Mouse (Mus musculus) limb, embryonic 15.5 days (tissue): Measurements from ENCODE around the gene Gsto2. TPM values are rescaled to one million over a fixed set of nuclear protein-coding genes. Genes with fewer than 3 reads are reported as not detected.

Source experiments
- ATAC-seq: fragments of 200-750 bp; cut with Nextera tagmentation; 2 replicates; pipeline ENCODE4 v1.8.0; 2017; ENCODE audit warnings: low read depth, moderate TSS enrichment; ENCODE audit not compliant: insufficient number of reproducible peaks, low FRiP score, low TSS enrichment
- H3K27ac ChIP-seq: fragments of 300-500 bp; sonication (generic); 2 replicates; pipeline ENCODE4 v1.5.1; 2015; ENCODE audit warnings: moderate library complexity, mild to moderate bottlenecking, inconsistent platforms
- H3K27me3 ChIP-seq: fragments of 300-500 bp; sonication (generic); 2 replicates; pipeline ENCODE4 v1.6.1; 2015; ENCODE audit warnings: inconsistent platforms
- H3K36me3 ChIP-seq: fragments of 300-500 bp; sonication (generic); 2 replicates; pipeline ENCODE4 v1.6.1; 2015; ENCODE audit warnings: inconsistent platforms
- H3K4me1 ChIP-seq: fragments of 300-500 bp; sonication (generic); 2 replicates; pipeline ENCODE4 v1.6.1; 2015; ENCODE audit warnings: inconsistent platforms
- H3K4me2 ChIP-seq: fragments of 300-500 bp; sonication (generic); 2 replicates; pipeline ENCODE4 v1.6.1; 2015; ENCODE audit warnings: mild to moderate bottlenecking, inconsistent platforms
- H3K4me3 ChIP-seq: fragments of 300-500 bp; sonication (generic); 2 replicates; pipeline ENCODE4 v1.5.1; 2015; ENCODE audit warnings: mild to moderate bottlenecking, inconsistent platforms
- H3K9ac ChIP-seq: fragments of 300-500 bp; sonication (generic); 2 replicates; pipeline ENCODE4 v1.6.1; 2015; ENCODE audit warnings: inconsistent platforms
- H3K9me3 ChIP-seq: fragments of 300-500 bp; sonication (generic); 2 replicates; pipeline ENCODE4 v1.6.1; 2016; ENCODE audit warnings: inconsistent platforms
- WGBS: fragments of 180-500 bp; shearing (Covaris S2); methylation state at CpG from one replicate; pipeline ENCODE4 v1.1.7; 2015; 5-methylcytosine and 5-hydroxymethylcytosine counted together
- polyA plus RNA-seq: library from polyadenylated mRNA; unstranded; fragments of >200 nt; fragmentation: Nextera tagmentation; extraction: Ambion mirVana; gene quantifications from 2 replicates; pipeline ENCODE4 v1.2.1, GENCODE M21; 2015

The Gsto2 gene
- polyA plus RNA-seq, result 1.1 and 1.3 TPM in 2 replicates

- H3K4me1 ChIP-seq, result peaks cover 6% of the 10 kb centered on the region; the same call in 1 of the 2 replicates
- H3K36me3 ChIP-seq, result peaks cover 21% of the 10 kb centered on the region
- H3K9me3 ChIP-seq, result no peaks in the 10 kb centered on the region
- H3K9ac ChIP-seq, result peak within 1 kb of the TSS; percentile 72
- H3K27me3 ChIP-seq, result no peaks in the 10 kb centered on the region
- peak; percentile 100 for ATAC-seq
- H3K27ac ChIP-seq, result peak within 1 kb of the TSS; percentile 91
- under 1% methylated on average over 49 of the region's 49 CpGs for WGBS
- H3K4me2 ChIP-seq, result peak within 1 kb of the TSS; percentile 87
- peak within 1 kb of the TSS; percentile 75 for H3K4me3 ChIP-seq
Measured at GRCm38 (mm10) chr19:47865353-47865947, at the start of gene Gsto2. Gsto2 (plus strand) TSS chr19:47865534.

GRCm38 (mm10) chr19:47817692-47818091, 47.6 kb upstream of the Gsto2 start:
- Histone ChIP-seq H3K27me3 (peaks cover 4% of the 10 kb centered on the region; the same call in 1 of the 2 replicates), H3K9me3 (no peaks in the 10 kb centered on the region), H3K4me3 (no peak overlapping the region), H3K9ac (no peak overlapping the region), H3K4me1 (peaks cover 9% of the 10 kb centered on the region), H3K4me2 (no peak overlapping the region), H3K36me3 (no peaks in the 10 kb centered on the region), H3K27ac (no peak overlapping the region)
- ATAC-seq, result no peak
- WGBS, result 67% methylated on average over 9 of the region's 9 CpGs

DNA sequence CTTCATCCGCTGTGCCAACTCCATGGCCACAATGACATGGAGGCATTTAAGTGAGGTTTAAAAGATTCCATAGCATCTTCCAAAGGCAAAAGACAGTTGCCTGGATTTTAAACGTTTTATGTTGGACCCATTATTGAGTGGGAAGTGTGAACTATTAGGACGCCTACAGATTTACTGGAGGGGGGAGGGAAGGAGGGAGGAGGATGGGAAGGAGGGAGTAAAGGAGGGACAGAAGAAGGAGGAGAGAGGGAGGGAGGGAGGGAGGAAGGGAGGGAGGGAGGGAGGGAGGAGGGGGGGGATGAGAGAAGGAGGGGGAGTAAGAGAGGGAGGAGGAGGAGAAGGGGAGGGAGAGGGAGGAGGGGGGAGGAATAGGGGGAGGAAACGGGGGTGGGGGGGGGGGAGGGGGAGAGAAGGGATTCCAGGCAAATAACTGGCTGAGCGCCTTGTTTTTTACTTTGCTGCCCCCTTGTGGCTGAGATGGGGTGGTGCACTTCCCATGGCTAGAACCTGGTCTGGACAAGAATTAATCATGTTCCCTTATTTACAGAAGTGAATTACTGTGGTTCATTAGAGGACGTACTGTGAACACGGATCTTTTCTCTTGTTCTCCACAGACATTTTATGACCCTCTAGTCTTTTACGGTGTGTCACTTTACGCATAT, 44.4 kb upstream of the Gsto2 start:
- Histone ChIP-seq H3K4me3 (no peak overlapping the region), H3K27ac (peak overlapping the region; percentile 22; the same call in 1 of the 2 replicates), H3K9ac (no peak overlapping the region), H3K4me1 (peaks cover 9% of the 10 kb centered on the region), H3K9me3 (no peaks in the 10 kb centered on the region), H3K36me3 (no peaks in the 10 kb centered on the region), H3K4me2 (0 out of 2 replicates have a peak overlapping the region, but pooled peaks have one; percentile 1), H3K27me3 (peaks cover 6% of the 10 kb centered on the region; the same call in 1 of the 2 replicates)
- ATAC-seq, result no peak
- 19% methylated on average over 9 of the region's 9 CpGs for WGBS

- WGBS, result 48% methylated on average over 7 of the region's 7 CpGs
- H3K4me2 ChIP-seq, result 0 out of 2 replicates have a peak overlapping the region, but pooled peaks have one; percentile 1
- H3K9ac ChIP-seq, result no peak overlapping the region
- no peak overlapping the region for H3K4me3 ChIP-seq
- no peak for ATAC-seq
- no peak overlapping the region for H3K27ac ChIP-seq
- H3K36me3 ChIP-seq, result no peaks in the 10 kb centered on the region
- H3K4me1 ChIP-seq, result peaks cover 9% of the 10 kb centered on the region
- no peaks in the 10 kb centered on the region for H3K9me3 ChIP-seq
- H3K27me3 ChIP-seq, result peaks cover 6% of the 10 kb centered on the region; the same call in 1 of the 2 replicates
Measured at GRCm38 (mm10) chr19:47821494-47821872, 43.9 kb upstream of the Gsto2 start.

GRCm38 (mm10) chr19:47822143-47822796, 43.1 kb upstream of the Gsto2 start:
- Histone ChIP-seq H3K27me3 (peaks cover 6% of the 10 kb centered on the region; the same call in 1 of the 2 replicates), H3K9ac (no peak overlapping the region), H3K36me3 (no peaks in the 10 kb centered on the region), H3K4me2 (no peak overlapping the region), H3K4me3 (no peak overlapping the region), H3K4me1 (peaks cover 9% of the 10 kb centered on the region), H3K27ac (no peak overlapping the region), H3K9me3 (no peaks in the 10 kb centered on the region)
- no peak for ATAC-seq
- WGBS, result 18% methylated on average over 8 of the region's 8 CpGs

DNA sequence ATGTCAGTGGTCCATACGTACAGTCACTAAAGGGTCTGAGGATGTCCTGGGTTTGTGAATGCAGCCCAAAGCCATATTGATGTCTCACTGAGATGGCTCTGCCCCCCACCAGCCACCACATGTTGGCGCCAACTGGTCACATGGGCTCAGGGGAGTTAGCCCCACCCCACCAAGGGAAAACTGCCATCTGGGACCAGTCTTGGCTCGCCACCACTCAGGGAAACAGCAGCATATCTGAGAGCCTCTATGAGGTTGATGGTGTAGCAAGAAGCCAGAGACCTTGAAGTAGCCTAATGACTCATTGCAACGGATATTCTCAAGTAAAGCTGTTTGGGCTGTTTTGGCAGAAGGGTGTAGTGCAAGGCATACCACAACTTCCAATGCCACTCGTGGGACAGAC, 41.3 kb upstream of the Gsto2 start:
- WGBS, result 68% methylated on average over 5 of the region's 5 CpGs
- no peaks in the 10 kb centered on the region for H3K36me3 ChIP-seq
- H3K9me3 ChIP-seq, result no peaks in the 10 kb centered on the region

DNA sequence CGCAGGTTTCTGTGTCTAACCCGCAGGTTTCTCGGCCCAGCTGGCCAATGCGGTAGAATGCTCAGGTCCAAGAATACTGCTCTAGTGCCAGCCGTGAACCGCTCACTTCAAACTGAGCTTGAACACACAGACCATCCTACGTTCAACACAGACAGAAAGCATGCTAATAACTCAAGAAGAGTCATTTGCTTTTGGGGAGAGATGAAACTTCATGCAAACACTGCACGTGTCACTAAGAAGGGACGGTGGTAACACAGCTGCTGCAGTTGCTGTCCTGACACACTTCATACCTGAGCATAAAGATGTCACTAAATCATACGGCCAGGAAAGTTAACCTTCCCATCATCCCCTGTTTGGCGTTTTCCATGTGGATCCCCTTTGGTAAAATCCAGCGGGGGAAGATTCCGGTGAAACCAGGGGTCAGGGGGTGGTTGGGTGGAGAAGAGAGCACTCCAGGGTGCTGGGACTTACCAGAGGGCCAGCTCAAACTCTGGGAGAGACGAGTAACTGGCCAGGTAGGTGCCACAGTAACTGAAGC, 35.4 kb upstream of the Gsto2 start:
- H3K4me1 ChIP-seq, result no peaks in the 10 kb centered on the region
- H3K27me3 ChIP-seq, result no peaks in the 10 kb centered on the region
- H3K27ac ChIP-seq, result no peak overlapping the region
- no peaks in the 10 kb centered on the region for H3K36me3 ChIP-seq
- no peak overlapping the region for H3K4me3 ChIP-seq
- H3K4me2 ChIP-seq, result no peak overlapping the region
- no peak for ATAC-seq
- 85% methylated on average over 14 of the region's 14 CpGs for WGBS
- H3K9ac ChIP-seq, result no peak overlapping the region
- no peaks in the 10 kb centered on the region for H3K9me3 ChIP-seq

More for the DNA sequence above, 41.3 kb upstream of the Gsto2 start:
- Histone ChIP-seq H3K4me2 (no peak overlapping the region), H3K9ac (no peak overlapping the region), H3K4me3 (no peak overlapping the region), H3K27me3 (peaks cover 6% of the 10 kb centered on the region; the same call in 1 of the 2 replicates), H3K4me1 (peaks cover 9% of the 10 kb centered on the region), H3K27ac (no peak overlapping the region)
- no peak for ATAC-seq

- 92% methylated on average over 8 of the region's 8 CpGs for WGBS
- Histone ChIP-seq H3K4me3 (no peak overlapping the region), H3K4me1 (no peaks in the 10 kb centered on the region), H3K27ac (no peak overlapping the region), H3K27me3 (no peaks in the 10 kb centered on the region), H3K4me2 (no peak overlapping the region), H3K36me3 (no peaks in the 10 kb centered on the region), H3K9me3 (no peaks in the 10 kb centered on the region), H3K9ac (no peak overlapping the region)
- ATAC-seq, result no peak
Measured at GRCm38 (mm10) chr19:47831111-47831510, 34.2 kb upstream of the Gsto2 start.

DNA sequence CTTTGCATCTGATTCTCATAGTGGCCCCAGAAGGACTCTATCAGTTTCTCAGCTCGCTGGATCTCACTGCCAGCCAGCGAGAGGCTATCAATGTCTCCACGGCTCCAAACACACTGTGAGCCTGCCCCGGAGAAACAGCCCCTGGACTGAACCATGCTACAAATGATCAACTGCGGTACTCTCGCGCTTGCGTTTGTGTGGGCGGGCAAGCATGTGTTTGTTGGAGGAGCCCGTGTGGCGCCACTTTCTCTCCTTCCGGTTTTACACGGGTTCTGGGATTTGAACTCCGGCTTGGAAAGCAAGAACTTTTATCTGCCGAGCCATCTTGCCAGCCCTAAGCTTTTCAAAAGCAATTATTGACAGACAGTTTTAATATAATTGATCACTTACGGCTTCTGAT, 33.0 kb upstream of the Gsto2 start:
- 0 out of 2 replicates have a peak, but pooled peaks cover 5% of the 10 kb centered on the region for H3K27me3 ChIP-seq
- H3K36me3 ChIP-seq, result no peaks in the 10 kb centered on the region
- ATAC-seq, result no peak
- no peak overlapping the region for H3K4me3 ChIP-seq
- H3K4me1 ChIP-seq, result peaks cover 5% of the 10 kb centered on the region
- no peaks in the 10 kb centered on the region for H3K9me3 ChIP-seq
- 78% methylated on average over 16 of the region's 16 CpGs for WGBS
- no peak overlapping the region for H3K27ac ChIP-seq
- no peak overlapping the region for H3K4me2 ChIP-seq
- no peak overlapping the region for H3K9ac ChIP-seq

DNA sequence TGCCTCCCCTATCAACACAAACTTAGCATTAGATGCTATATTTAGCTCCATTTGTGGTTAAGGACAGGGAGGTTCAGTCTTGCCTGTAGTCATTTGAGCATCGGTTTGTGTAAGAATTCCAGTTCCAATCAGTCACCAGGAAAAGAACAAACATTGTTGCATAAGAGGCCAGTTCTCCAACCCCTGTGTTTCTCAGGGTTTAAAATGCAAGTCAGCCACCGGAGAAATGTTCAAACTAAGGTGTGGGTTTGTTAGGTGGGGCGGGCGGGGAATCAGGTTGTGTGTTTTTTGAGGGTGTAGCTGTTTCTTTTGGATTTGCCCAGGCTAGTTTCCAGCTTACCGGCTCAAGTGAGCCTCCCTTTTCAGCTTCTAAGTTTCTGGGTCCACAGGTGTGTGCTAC, 30.7 kb upstream of the Gsto2 start:
- Histone ChIP-seq H3K4me3 (no peak overlapping the region), H3K36me3 (no peaks in the 10 kb centered on the region), H3K27ac (no peak overlapping the region), H3K4me2 (no peak overlapping the region), H3K9me3 (no peaks in the 10 kb centered on the region), H3K27me3 (0 out of 2 replicates have a peak, but pooled peaks cover 8% of the 10 kb centered on the region), H3K4me1 (peaks cover 9% of the 10 kb centered on the region), H3K9ac (no peak overlapping the region)
- ATAC-seq, result no peak
- 80% methylated on average over 5 of the region's 5 CpGs for WGBS

- no peak overlapping the region for H3K4me2 ChIP-seq
- H3K36me3 ChIP-seq, result no peaks in the 10 kb centered on the region
- no peak overlapping the region for H3K9ac ChIP-seq
- ATAC-seq, result no peak
- H3K27me3 ChIP-seq, result 0 out of 2 replicates have a peak, but pooled peaks cover 8% of the 10 kb centered on the region
- H3K4me3 ChIP-seq, result no peak overlapping the region
- H3K4me1 ChIP-seq, result peaks cover 9% of the 10 kb centered on the region
- 88% methylated on average over 7 of the region's 7 CpGs for WGBS
- no peak overlapping the region for H3K27ac ChIP-seq
- no peaks in the 10 kb centered on the region for H3K9me3 ChIP-seq
Measured at GRCm38 (mm10) chr19:47835776-47836175, 29.6 kb upstream of the Gsto2 start.
